Mouse (Mus musculus) hindbrain, embryonic 11.5 days (tissue): Measurements from ENCODE around the gene Smr3a. TPM values are rescaled to one million over a fixed set of nuclear protein-coding genes. Genes with fewer than 3 reads are reported as not detected.

Experiments used
- ATAC-seq: fragments of 200-750 bp; cut with Nextera tagmentation; 2 replicates; pipeline ENCODE4 v1.8.0; 2017; ENCODE audit warnings: mild to moderate bottlenecking, moderate TSS enrichment, moderate library complexity; ENCODE audit not compliant: low FRiP score
- DNase-seq: peaks from one replicate; pipeline ENCODE4 v3.0.0-alpha.2; 2015; ENCODE audit warnings: low spot score
- H3K27ac ChIP-seq: fragments of 300-500 bp; sonication (generic); 2 replicates; pipeline ENCODE4 v1.5.1; 2014; ENCODE audit warnings: mild to moderate bottlenecking, low read depth, low read length
- H3K27me3 ChIP-seq: fragments of 300-500 bp; sonication (generic); 2 replicates; pipeline ENCODE4 v1.6.1; 2014; ENCODE audit warnings: mild to moderate bottlenecking, low read length, moderate library complexity, mixed read lengths; ENCODE audit not compliant: control insufficient read depth, insufficient read depth
- H3K36me3 ChIP-seq: fragments of 300-500 bp; sonication (generic); 2 replicates; pipeline ENCODE4 v1.6.1; 2014; ENCODE audit warnings: mild to moderate bottlenecking, low read length, moderate library complexity, mixed read lengths; ENCODE audit not compliant: control insufficient read depth, insufficient read depth
- H3K4me1 ChIP-seq: fragments of 300-500 bp; sonication (generic); replicated peaks from 2 replicates; pipeline ENCODE4 v1.6.1; 2014; ENCODE audit warnings: low read length, mixed read lengths; ENCODE audit not compliant: control insufficient read depth, insufficient read depth
- H3K4me2 ChIP-seq: fragments of 300-500 bp; sonication (generic); replicated peaks from 2 replicates; pipeline ENCODE4 v1.6.1; 2014; ENCODE audit warnings: mild to moderate bottlenecking, low read depth, low read length
- H3K4me3 ChIP-seq: fragments of 300-500 bp; sonication (generic); 2 replicates; pipeline ENCODE4 v1.5.1; 2014; ENCODE audit warnings: low read depth, low read length
- H3K9ac ChIP-seq: fragments of 300-500 bp; sonication (generic); 2 replicates; pipeline ENCODE4 v1.6.1; 2014; ENCODE audit warnings: low read depth, low read length
- H3K9me3 ChIP-seq: fragments of 300-500 bp; sonication (generic); 2 replicates; pipeline ENCODE4 v1.6.1; 2016; ENCODE audit warnings: low read length; ENCODE audit not compliant: control insufficient read depth
- WGBS: fragments of 180-500 bp; shearing (Covaris S2); extraction: QIAGEN DNeasy Blood & Tissue Kit; methylation state at CpG from one replicate; pipeline ENCODE4 v1.1.7; 2014; 5-methylcytosine and 5-hydroxymethylcytosine counted together
- polyA plus RNA-seq: library from polyadenylated mRNA; unstranded; fragments of >200 nt; fragmentation: Nextera tagmentation; extraction: Ambion mirVana; gene quantifications from 2 replicates; pipeline ENCODE4 v1.2.1, GENCODE M21; 2014

Gene Smr3a
- not detected in 2 replicates for polyA plus RNA-seq

- no peaks in the 10 kb centered on the region for H3K4me1 ChIP-seq
- 89% methylated on average over 3 of the region's 3 CpGs for WGBS
- no peaks in the 10 kb centered on the region for H3K9me3 ChIP-seq
- no peaks in the 10 kb centered on the region for H3K27me3 ChIP-seq
- ATAC-seq (no peak), DNase-seq (no peak)
- no peak within 1 kb of the TSS for H3K27ac ChIP-seq
- no peak within 1 kb of the TSS for H3K4me2 ChIP-seq
- H3K9ac ChIP-seq, result no peak within 1 kb of the TSS
- no peaks in the 10 kb centered on the region for H3K36me3 ChIP-seq
- no peak within 1 kb of the TSS for H3K4me3 ChIP-seq
Measured at GRCm38 (mm10) chr5:88002249-88002648, at the start of gene Smr3a. Smr3a (plus strand) TSS chr5:88002549.

- Histone ChIP-seq H3K27ac (no peak within 1 kb of the TSS), H3K4me1 (no peaks in the 10 kb centered on the region), H3K36me3 (no peaks in the 10 kb centered on the region), H3K4me2 (no peak within 1 kb of the TSS), H3K9ac (no peak within 1 kb of the TSS), H3K4me3 (no peak within 1 kb of the TSS), H3K9me3 (no peaks in the 10 kb centered on the region), H3K27me3 (no peaks in the 10 kb centered on the region)
- DNase-seq (no peak), ATAC-seq (no peak)
- WGBS, result 65% methylated on average over 2 of the region's 2 CpGs
Measured at GRCm38 (mm10) chr5:87969201-87969600, 33.1 kb upstream of the Smr3a start, which contains the start of the genes 2310003L06Rik and Gm28434. 2310003L06Rik (plus strand) TSS chr5:87969459. Gm28434 (plus strand) TSS chr5:87969517.

- Histone ChIP-seq H3K27me3 (no peaks in the 10 kb centered on the region), H3K27ac (no peak within 1 kb of the TSS), H3K4me3 (no peak within 1 kb of the TSS), H3K9ac (no peak within 1 kb of the TSS), H3K9me3 (no peaks in the 10 kb centered on the region), H3K4me1 (no peaks in the 10 kb centered on the region), H3K4me2 (no peak within 1 kb of the TSS), H3K36me3 (no peaks in the 10 kb centered on the region)
- DNase-seq (no peak), ATAC-seq (no peak)
- 87% methylated on average over 3 of the region's 3 CpGs for WGBS
Measured at GRCm38 (mm10) chr5:87979139-87979538, 23.2 kb upstream of the Smr3a start, which contains the start of gene Cabs1. Cabs1 (plus strand) TSS chr5:87979439.

GRCm38 (mm10) chr5:87982468-87983214 lies 19.7 kb upstream of the Smr3a start:
- no peaks in the 10 kb centered on the region for H3K27me3 ChIP-seq
- no peak overlapping the region for H3K4me2 ChIP-seq
- DNase-seq, result no peak
- peak; percentile 41; the same call in 1 of the 2 replicates for ATAC-seq
- no peak overlapping the region for H3K9ac ChIP-seq
- no peaks in the 10 kb centered on the region for H3K36me3 ChIP-seq
- no peak overlapping the region for H3K27ac ChIP-seq
- H3K4me1 ChIP-seq, result no peaks in the 10 kb centered on the region
- H3K9me3 ChIP-seq, result no peaks in the 10 kb centered on the region
- H3K4me3 ChIP-seq, result no peak overlapping the region
- WGBS, result 58% methylated on average over 3 of the region's 3 CpGs

- no peak for ATAC-seq
Measured at GRCm38 (mm10) chr5:88005241-88005640, 2.9 kb downstream of the Smr3a start.

More at GRCm38 (mm10) chr5:88005241-88005640, 2.9 kb downstream of the Smr3a start:
- no peaks in the 10 kb centered on the region for H3K36me3 ChIP-seq
- DNase-seq, result no peak
- no peak overlapping the region for H3K4me2 ChIP-seq
- H3K27me3 ChIP-seq, result no peaks in the 10 kb centered on the region
- no peak overlapping the region for H3K27ac ChIP-seq
- no peaks in the 10 kb centered on the region for H3K9me3 ChIP-seq
- H3K9ac ChIP-seq, result no peak overlapping the region
- no peaks in the 10 kb centered on the region for H3K4me1 ChIP-seq
- H3K4me3 ChIP-seq, result no peak overlapping the region

Other genes starting within 250 kb of the Smr3a start
- not detected in 2 replicates for gene Csn1s2a, start 228.0 kb upstream of the Smr3a start, polyA plus RNA-seq
- not detected in 2 replicates for gene Csn1s2b, start 194.5 kb upstream of the Smr3a start, polyA plus RNA-seq
- not detected in 2 replicates for gene Prr27, start 176.9 kb upstream of the Smr3a start, polyA plus RNA-seq
- not detected in 2 replicates for gene Odam, start 117.5 kb upstream of the Smr3a start, polyA plus RNA-seq
- 0.15 and 0.25 TPM in 2 replicates for gene Csn3, start 77.0 kb upstream of the Smr3a start, polyA plus RNA-seq
- gene 2310003L06Rik, start 33.1 kb upstream of the Smr3a start, polyA plus RNA-seq, result not detected in 2 replicates
- not detected in 2 replicates for gene Gm28434, start 33.0 kb upstream of the Smr3a start, polyA plus RNA-seq
- gene Cabs1, start 23.1 kb upstream of the Smr3a start, polyA plus RNA-seq, result not detected in 2 replicates
- gene Smr2, start 84.0 kb downstream of the Smr3a start, polyA plus RNA-seq, result not detected in 2 replicates
- gene Gm11116, start 109.0 kb downstream of the Smr3a start, polyA plus RNA-seq, result not detected in 2 replicates
- gene Gm11115, start 151.6 kb downstream of the Smr3a start, polyA plus RNA-seq, result not detected in 2 replicates